Mouse (Mus musculus): Measurements from ENCODE around the gene Ebf1. TPM values are rescaled to one million over a fixed set of nuclear protein-coding genes. Genes with fewer than 3 reads are reported as not detected.

Gene Ebf1
- polyA plus RNA-seq, 1 experiment from 2014 or later, result 7.6 TPM

GRCm38 (mm10) chr11:44837592-44837991, 220.5 kb downstream of the Ebf1 start:
- no peak for DNase-seq (ENCODE audit: low spot score)
- no peak overlapping the region for H3K4me3 ChIP-seq
- H3K9me3 ChIP-seq, result no peaks in the 10 kb centered on the region
- H3K27ac ChIP-seq, result no peak overlapping the region
- no peaks in the 10 kb centered on the region for H3K36me3 ChIP-seq
- H3K4me1 ChIP-seq, result peaks cover 21% of the 10 kb centered on the region
- peaks cover 7% of the 10 kb centered on the region; the same call in 1 of the 2 replicates for H3K27me3 ChIP-seq (ENCODE audit: insufficient read depth, poor library complexity, severe bottlenecking)
- WGBS, result 86% methylated on average over 2 of the region's 2 CpGs

DNA sequence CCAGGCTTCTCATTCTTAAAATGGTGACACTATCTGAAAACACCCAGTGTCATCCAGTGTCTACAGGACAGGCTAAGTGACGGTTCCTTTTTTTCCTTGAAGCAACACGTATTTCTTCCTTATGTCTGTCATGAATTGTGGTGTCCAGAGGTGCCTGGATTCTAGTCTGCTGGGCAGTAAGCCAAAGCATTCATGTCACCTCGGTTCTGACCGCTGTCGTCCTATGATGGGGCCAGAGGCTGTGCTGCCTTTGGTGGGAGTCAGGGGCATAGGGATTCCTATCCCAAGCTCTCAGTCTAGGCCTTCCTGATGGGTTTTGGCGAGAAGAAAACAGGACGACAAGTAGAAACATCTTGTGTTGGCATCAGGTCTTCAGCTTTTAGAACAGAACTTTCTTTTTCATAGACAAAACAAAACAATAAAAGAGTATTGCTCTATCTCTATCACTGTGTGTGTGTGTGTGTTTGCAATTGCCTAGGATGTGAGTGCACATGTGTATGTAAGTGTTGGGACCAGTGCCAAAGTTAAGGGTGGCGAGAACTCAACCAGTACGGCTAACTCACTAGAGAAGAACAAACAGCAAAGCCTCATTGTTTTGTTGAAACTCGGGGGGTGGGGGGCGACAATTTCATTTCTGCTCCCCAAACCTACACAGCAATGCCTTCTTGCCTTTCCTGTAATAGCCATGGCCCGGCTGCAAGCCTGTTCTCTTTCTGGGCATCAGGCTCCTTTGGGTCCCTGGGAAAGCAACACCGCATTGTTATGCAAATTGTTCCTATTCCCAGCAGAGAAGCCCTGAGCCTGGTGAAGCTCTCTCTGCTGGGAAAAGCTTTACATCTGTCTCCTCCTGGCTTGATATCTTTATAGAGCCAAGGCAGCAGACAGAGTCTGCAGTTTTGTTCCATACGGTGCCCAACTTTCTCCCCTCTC, 224.3 kb downstream of the Ebf1 start:
- peaks cover 19% of the 10 kb centered on the region for H3K4me1 ChIP-seq
- no peaks in the 10 kb centered on the region for H3K36me3 ChIP-seq
- H3K9me3 ChIP-seq, result no peaks in the 10 kb centered on the region
- no peak for DNase-seq (ENCODE audit: low spot score)
- 40% methylated on average over 14 of the region's 14 CpGs for WGBS
- H3K27me3 ChIP-seq (ENCODE audit: insufficient read depth, poor library complexity, severe bottlenecking), result no peaks in the 10 kb centered on the region
- H3K4me3 ChIP-seq, result no peak overlapping the region
- peak overlapping the region; percentile 29; the same call in 1 of the 2 replicates for H3K27ac ChIP-seq

GRCm38 (mm10) chr11:44851874-44852273, 234.8 kb downstream of the Ebf1 start:
- Histone ChIP-seq H3K36me3 (no peaks in the 10 kb centered on the region), H3K9me3 (no peaks in the 10 kb centered on the region), H3K4me3 (no peak overlapping the region), H3K27ac (no peak overlapping the region), H3K27me3 (ENCODE audit: insufficient read depth, poor library complexity, severe bottlenecking) (no peaks in the 10 kb centered on the region), H3K4me1 (no peaks in the 10 kb centered on the region; the same call in 1 of the 2 replicates)
- no peak for DNase-seq (ENCODE audit: low spot score)
- WGBS, result 82% methylated on average over 3 of the region's 3 CpGs

DNA sequence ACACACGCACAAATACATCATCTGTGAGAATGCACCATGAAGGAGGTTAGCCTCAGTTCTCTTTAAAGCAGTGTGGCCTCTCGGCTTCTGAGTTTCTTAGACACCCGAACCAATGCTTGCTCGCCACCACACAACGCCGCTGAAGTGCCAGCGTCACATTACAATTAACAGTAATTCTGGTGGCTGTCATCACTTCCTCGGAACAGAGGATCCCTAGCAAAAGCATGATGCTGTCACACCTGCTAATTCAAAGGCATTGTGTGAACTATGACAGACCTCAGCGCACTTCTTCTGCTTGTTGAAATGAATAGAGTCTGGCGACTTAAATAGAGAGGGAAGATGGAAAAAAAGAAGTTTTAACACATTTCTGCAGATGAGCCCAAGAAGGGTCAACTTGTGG, 235.8 kb downstream of the Ebf1 start:
- DNase-seq (ENCODE audit: low spot score), result no peak
- no peaks in the 10 kb centered on the region for H3K9me3 ChIP-seq
- no peak overlapping the region for H3K4me3 ChIP-seq
- H3K27me3 ChIP-seq (ENCODE audit: insufficient read depth, poor library complexity, severe bottlenecking), result no peaks in the 10 kb centered on the region
- H3K4me1 ChIP-seq, result no peaks in the 10 kb centered on the region; the same call in 1 of the 2 replicates
- no peaks in the 10 kb centered on the region for H3K36me3 ChIP-seq
- 68% methylated on average over 10 of the region's 10 CpGs for WGBS
- H3K27ac ChIP-seq, result no peak overlapping the region

- Histone ChIP-seq H3K27ac (no peak overlapping the region), H3K36me3 (no peaks in the 10 kb centered on the region), H3K4me3 (no peak overlapping the region), H3K9me3 (no peaks in the 10 kb centered on the region), H3K4me1 (no peaks in the 10 kb centered on the region), H3K27me3 (ENCODE audit: insufficient read depth, poor library complexity, severe bottlenecking) (no peaks in the 10 kb centered on the region)
- 70% methylated on average over 7 of the region's 7 CpGs for WGBS
- no peak for DNase-seq (ENCODE audit: low spot score)
Observed at GRCm38 (mm10) chr11:44854496-44854895, 237.4 kb downstream of the Ebf1 start.

- H3K4me3 ChIP-seq, result no peak overlapping the region
- H3K9me3 ChIP-seq, result no peaks in the 10 kb centered on the region
- no peaks in the 10 kb centered on the region for H3K36me3 ChIP-seq
- no peak for DNase-seq (ENCODE audit: low spot score)
- H3K27me3 ChIP-seq (ENCODE audit: insufficient read depth, poor library complexity, severe bottlenecking), result no peaks in the 10 kb centered on the region
- peaks cover 2% of the 10 kb centered on the region for H3K4me1 ChIP-seq
- H3K27ac ChIP-seq, result no peak overlapping the region
- WGBS, result 80% methylated on average over 5 of the region's 5 CpGs
Observed at GRCm38 (mm10) chr11:44861108-44861507, 244.0 kb downstream of the Ebf1 start.

- Histone ChIP-seq H3K36me3 (no peaks in the 10 kb centered on the region), H3K27me3 (ENCODE audit: insufficient read depth, poor library complexity, severe bottlenecking) (no peaks in the 10 kb centered on the region), H3K4me3 (no peak overlapping the region), H3K4me1 (peaks cover 19% of the 10 kb centered on the region), H3K27ac (no peak overlapping the region), H3K9me3 (no peaks in the 10 kb centered on the region)
- no peak for DNase-seq (ENCODE audit: low spot score)
- WGBS, result 75% methylated on average over 8 of the region's 8 CpGs
Observed at GRCm38 (mm10) chr11:44863910-44864309, 246.8 kb downstream of the Ebf1 start.

DNA sequence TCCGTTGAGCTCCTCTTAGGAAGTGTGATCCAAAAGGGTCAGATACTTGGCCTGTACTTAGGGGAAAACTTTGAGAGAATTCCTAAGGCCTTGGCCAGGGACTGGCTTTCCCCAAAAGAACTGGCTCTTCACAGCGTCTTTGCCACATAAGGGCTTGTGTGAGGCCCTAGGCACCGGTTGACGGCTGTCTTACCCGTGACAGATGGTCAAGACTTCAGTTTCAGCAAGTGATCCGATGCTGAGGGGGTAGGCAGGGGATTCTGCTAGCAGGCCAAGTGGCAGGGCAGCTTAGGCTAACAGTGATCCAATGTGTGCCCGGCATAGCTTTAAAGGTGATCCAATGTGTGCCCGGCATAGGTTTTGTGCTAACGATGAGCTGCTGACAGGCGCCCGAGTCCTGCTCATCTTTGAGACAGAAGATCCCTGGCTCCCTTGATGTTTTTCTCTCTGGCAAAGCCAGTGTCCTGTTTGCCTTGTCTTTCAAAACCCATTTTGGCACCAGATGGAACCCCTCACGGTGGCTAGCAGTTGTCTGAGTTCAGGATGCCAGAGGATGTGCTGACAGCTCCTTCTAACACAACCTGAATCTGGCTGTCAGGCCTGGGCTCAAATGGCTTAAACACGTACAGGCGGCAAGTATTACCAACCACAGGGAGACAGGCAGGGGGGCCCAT, 249.5 kb downstream of the Ebf1 start:
- H3K9me3 ChIP-seq, result no peaks in the 10 kb centered on the region
- H3K36me3 ChIP-seq, result no peaks in the 10 kb centered on the region
- peaks cover 19% of the 10 kb centered on the region for H3K4me1 ChIP-seq
- 35% methylated on average over 14 of the region's 14 CpGs for WGBS
- peak overlapping the region; percentile 67 for H3K27ac ChIP-seq
- peak overlapping the region; percentile 24; the same call in 1 of the 2 replicates for H3K4me3 ChIP-seq
- peak; percentile 87 for DNase-seq (ENCODE audit: low spot score)
- no peaks in the 10 kb centered on the region for H3K27me3 ChIP-seq (ENCODE audit: insufficient read depth, poor library complexity, severe bottlenecking)

GRCm38 (mm10) chr11:44867433-44867832, 250.3 kb downstream of the Ebf1 start:
- Histone ChIP-seq H3K36me3 (no peaks in the 10 kb centered on the region), H3K27me3 (ENCODE audit: insufficient read depth, poor library complexity, severe bottlenecking) (no peaks in the 10 kb centered on the region), H3K4me3 (no peak overlapping the region), H3K27ac (peak overlapping the region; percentile 6; the same call in 1 of the 2 replicates), H3K9me3 (no peaks in the 10 kb centered on the region), H3K4me1 (peaks cover 19% of the 10 kb centered on the region)
- no peak for DNase-seq (ENCODE audit: low spot score)
- WGBS, result 30% methylated on average over 4 of the region's 4 CpGs

DNA sequence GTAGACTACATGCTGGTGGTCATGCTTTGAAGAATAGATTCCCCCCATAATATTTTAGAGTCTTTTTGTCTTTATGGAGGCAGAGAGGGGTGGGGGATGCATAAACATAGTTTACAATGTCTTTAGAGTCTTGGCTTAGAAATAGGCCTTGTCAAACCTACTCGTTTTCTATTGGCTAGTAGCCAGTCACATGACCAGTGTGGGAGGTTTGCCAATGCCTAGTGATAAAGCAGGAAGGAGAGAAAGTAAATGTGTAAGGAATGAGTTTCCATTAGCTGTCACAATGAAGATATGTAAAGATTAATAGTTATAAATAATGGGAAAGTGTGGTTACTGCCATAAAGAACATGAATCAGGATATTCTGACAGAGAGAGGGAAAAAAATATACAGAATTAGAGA, 256.8 kb downstream of the Ebf1 start:
- no peaks in the 10 kb centered on the region for H3K27me3 ChIP-seq (ENCODE audit: insufficient read depth, poor library complexity, severe bottlenecking)
- H3K27ac ChIP-seq, result no peak overlapping the region
- H3K4me3 ChIP-seq, result no peak overlapping the region
- DNase-seq (ENCODE audit: low spot score), result no peak
- H3K9me3 ChIP-seq, result no peaks in the 10 kb centered on the region
- 78% methylated on average over 1 of the region's 1 CpGs for WGBS
- H3K36me3 ChIP-seq, result no peaks in the 10 kb centered on the region
- no peaks in the 10 kb centered on the region for H3K4me1 ChIP-seq

- Histone ChIP-seq H3K36me3 (no peaks in the 10 kb centered on the region), H3K4me3 (no peak overlapping the region), H3K4me1 (no peaks in the 10 kb centered on the region), H3K27ac (no peak overlapping the region), H3K9me3 (no peaks in the 10 kb centered on the region), H3K27me3 (ENCODE audit: insufficient read depth, poor library complexity, severe bottlenecking) (no peaks in the 10 kb centered on the region)
- WGBS, result 73% methylated on average over 3 of the region's 3 CpGs
- no peak for DNase-seq (ENCODE audit: low spot score)
Observed at GRCm38 (mm10) chr11:44875171-44875570, 258.1 kb downstream of the Ebf1 start.

GRCm38 (mm10) chr11:44881056-44881683, 264.1 kb downstream of the Ebf1 start:
- DNase-seq (ENCODE audit: low spot score), result no peak
- no peaks in the 10 kb centered on the region for H3K36me3 ChIP-seq
- H3K4me3 ChIP-seq, result no peak overlapping the region
- H3K27me3 ChIP-seq (ENCODE audit: insufficient read depth, poor library complexity, severe bottlenecking), result no peaks in the 10 kb centered on the region
- 58% methylated on average over 9 of the region's 9 CpGs for WGBS
- no peak overlapping the region for H3K27ac ChIP-seq
- no peaks in the 10 kb centered on the region for H3K9me3 ChIP-seq
- no peaks in the 10 kb centered on the region for H3K4me1 ChIP-seq

DNA sequence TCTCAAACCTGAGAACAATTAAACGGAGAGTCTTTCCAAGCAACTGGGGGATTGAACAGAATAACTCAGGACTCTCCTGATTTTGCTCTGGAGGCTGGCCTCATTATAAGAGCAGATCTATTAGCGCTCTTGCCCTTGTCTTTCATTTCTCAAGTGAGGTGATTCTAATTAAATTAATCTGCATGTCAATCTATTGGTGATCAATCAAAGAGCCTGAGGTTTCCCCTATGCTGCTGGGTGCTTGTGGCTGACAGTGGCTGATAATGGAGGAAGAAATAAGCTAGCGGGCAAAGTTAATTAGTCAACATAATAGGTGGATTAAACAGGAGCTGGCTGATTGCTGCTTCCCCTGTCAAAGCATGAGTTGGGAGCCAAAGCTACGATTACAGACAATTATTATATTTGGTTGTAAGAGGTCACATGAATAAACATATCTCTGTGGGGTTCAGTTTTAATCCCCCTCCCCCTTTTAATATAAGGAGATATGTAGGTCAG, 265.4 kb downstream of the Ebf1 start:
- 84% methylated on average over 4 of the region's 4 CpGs for WGBS
- H3K36me3 ChIP-seq, result no peaks in the 10 kb centered on the region
- no peak overlapping the region for H3K4me3 ChIP-seq
- DNase-seq (ENCODE audit: low spot score), result no peak
- H3K27ac ChIP-seq, result no peak overlapping the region
- H3K4me1 ChIP-seq, result no peaks in the 10 kb centered on the region
- no peaks in the 10 kb centered on the region for H3K9me3 ChIP-seq
- H3K27me3 ChIP-seq (ENCODE audit: insufficient read depth, poor library complexity, severe bottlenecking), result no peaks in the 10 kb centered on the region

Data from heart, embryonic 10.5 days (tissue).